Mouse (Mus musculus): ENCODE measurements around the gene Ezh2.
A peak's percentile ranks its signal among the peaks of the same experiment; 100 is the strongest.

Ezh2 gene

GRCm38 (mm10) chr6:47535333-47535732 lies 59.8 kb downstream of the Ezh2 start:
- no peak for DNase-seq (ENCODE audit: low read depth)

- peak; percentile 24 for DNase-seq (ENCODE audit: low read depth)
Observed at GRCm38 (mm10) chr6:47532547-47532946, 62.6 kb downstream of the Ezh2 start.

GRCm38 (mm10) chr6:47527655-47528054 lies 67.5 kb downstream of the Ezh2 start:
- no peak for DNase-seq (ENCODE audit: low read depth)

GRCm38 (mm10) chr6:47527129-47527528 lies 68.0 kb downstream of the Ezh2 start:
- no peak for DNase-seq (ENCODE audit: low read depth)

- no peak for DNase-seq (ENCODE audit: low read depth)
Observed at GRCm38 (mm10) chr6:47526446-47526845, 68.7 kb downstream of the Ezh2 start.

GRCm38 (mm10) chr6:47525041-47525440 lies 70.1 kb downstream of the Ezh2 start:
- no peak for DNase-seq (ENCODE audit: low read depth)

- no peak for DNase-seq (ENCODE audit: low read depth)
Observed at GRCm38 (mm10) chr6:47522431-47522830, 72.7 kb downstream of the Ezh2 start.

GRCm38 (mm10) chr6:47520030-47520429 lies 75.1 kb downstream of the Ezh2 start:
- no peak for DNase-seq (ENCODE audit: low read depth)

GRCm38 (mm10) chr6:47494562-47494961 lies 100.6 kb downstream of the Ezh2 start:
- no peak for DNase-seq (ENCODE audit: low read depth)

GRCm38 (mm10) chr6:47482027-47482426 lies 113.1 kb downstream of the Ezh2 start:
- no peak for DNase-seq (ENCODE audit: low read depth)

Measured in induced T-regulatory cell, adult 2 months (primary cell).